Mouse (Mus musculus): ENCODE measurements around the gene Ildr2.

GRCm38 (mm10) chr1:166214181-166214580 is 39.8 kb upstream of the Ildr2 start:
- TF ChIP-seq POLR2A (IDR thresholded peaks at IDR 0.05; ENCODE audit: low read depth, low read length) (no peak), CTCF (IDR thresholded peaks at IDR 0.05; ENCODE audit: extremely low read depth, insufficient read depth, insufficient read length, insufficient replicate concordance) (no peak)

All from spleen, adult 2 months (tissue).